Mouse (Mus musculus) myocyte (in vitro differentiated cells): Measurements from ENCODE around the gene Hist2h2bb. TPM values are rescaled to one million over a fixed set of nuclear protein-coding genes. Genes with fewer than 3 reads are reported as not detected.

Experiments used
- H3K27me3 ChIP-seq: one replicate; pipeline ENCODE4 v1.6.1; 2011; ENCODE audit not compliant: control insufficient read depth, insufficient read depth, insufficient read length
- H3K36me3 ChIP-seq: one replicate; pipeline ENCODE4 v1.6.1; 2011; ENCODE audit not compliant: control insufficient read depth, insufficient read depth
- H3K4me2 ChIP-seq: one replicate; pipeline ENCODE4 v1.6.1; 2011; ENCODE audit warnings: low read depth, control low read depth
- H3K4me3 ChIP-seq: one replicate; pipeline ENCODE4 v1.5.1; 2011; ENCODE audit warnings: mild to moderate bottlenecking, control low read depth, moderate library complexity
- H3K79me2 ChIP-seq: one replicate; pipeline ENCODE4 v1.6.1; 2011; ENCODE audit not compliant: control insufficient read depth, insufficient read depth
- H3ac ChIP-seq: one replicate; pipeline ENCODE4 v1.6.1; 2011; ENCODE audit not compliant: control insufficient read depth, insufficient read length
- CEBPB ChIP-seq: IDR thresholded peaks from 2 replicates; pipeline ENCODE4 v1.6.1; 2011; ENCODE audit warnings: mild to moderate bottlenecking, moderate library complexity; ENCODE audit not compliant: poor library complexity, insufficient read depth, severe bottlenecking
- E2F4 ChIP-seq: IDR thresholded peaks from one replicate; pipeline ENCODE4 v1.6.1; 2011; ENCODE audit warnings: mild to moderate bottlenecking, control low read depth, moderate library complexity; ENCODE audit not compliant: insufficient read depth
- MAX ChIP-seq: IDR thresholded peaks from one replicate; pipeline ENCODE4 v1.6.1; 2011; ENCODE audit warnings: low read depth, mild to moderate bottlenecking, control low read depth
- MYOD1 ChIP-seq, 3 experiments: IDR thresholded peaks; one replicate each; pipeline ENCODE4 v1.6.1; 2011; ENCODE audit warnings: control low read depth in 2 of 3, low read depth in 2 of 3, mild to moderate bottlenecking in 2 of 3, moderate library complexity in 1 of 3; ENCODE audit not compliant: insufficient read length in 2 of 3, control insufficient read depth in 1 of 3
- MYOG ChIP-seq, 3 experiments: IDR thresholded peaks; one replicate each; pipeline ENCODE4 v1.6.1; 2011; ENCODE audit warnings: control low read depth in 2 of 3, low read depth in 2 of 3, mild to moderate bottlenecking in 2 of 3; ENCODE audit not compliant: insufficient read length in 2 of 3, control insufficient read depth in 1 of 3, insufficient read depth in 1 of 3
- POLR2A ChIP-seq: IDR thresholded peaks from one replicate; pipeline ENCODE4 v1.6.1; 2011; ENCODE audit warnings: low read depth, mild to moderate bottlenecking, control low read depth, moderate library complexity; ENCODE audit not compliant: insufficient read length
- POLR2AphosphoS2 ChIP-seq: IDR thresholded peaks from one replicate; pipeline ENCODE4 v1.6.1; 2011; ENCODE audit warnings: low read depth, control low read depth; ENCODE audit not compliant: insufficient read length
- REST ChIP-seq: IDR thresholded peaks from one replicate; pipeline ENCODE4 v1.6.1; 2011; ENCODE audit warnings: mild to moderate bottlenecking, control low read depth, moderate library complexity; ENCODE audit not compliant: insufficient read depth, insufficient read length
- SRF ChIP-seq: IDR thresholded peaks from one replicate; pipeline ENCODE4 v1.6.1; 2011; ENCODE audit warnings: low read depth; ENCODE audit not compliant: control insufficient read depth, insufficient read length
- TCF12 ChIP-seq: IDR thresholded peaks from one replicate; pipeline ENCODE4 v1.6.1; 2011; ENCODE audit warnings: mild to moderate bottlenecking, control low read depth; ENCODE audit not compliant: poor library complexity, insufficient read depth, severe bottlenecking
- TCF3 ChIP-seq: IDR thresholded peaks from one replicate; pipeline ENCODE4 v1.6.1; 2011; ENCODE audit warnings: low read depth, control low read depth; ENCODE audit not compliant: insufficient read length
- USF1 ChIP-seq: IDR thresholded peaks from one replicate; pipeline ENCODE4 v1.6.1; 2011; ENCODE audit warnings: low read depth, mild to moderate bottlenecking, control low read depth, moderate library complexity
- polyA plus RNA-seq: library from polyadenylated mRNA; unstranded; fragments of >200 nt; fragmentation: generic; extraction: Trizol; gene quantifications from one replicate; pipeline ENCODE4 v1.2.1, GENCODE M21; 2012; ENCODE audit warnings: missing spikeins

The Hist2h2bb gene
- polyA plus RNA-seq, 1 experiment = 3.7 TPM

GRCm38 (mm10) chr3:96293368-96293767 is 23.8 kb downstream of the Hist2h2bb start:
- Histone ChIP-seq H3K27me3 (no peaks in the 10 kb centered on the region), H3K4me2 (no peak overlapping the region), H3K36me3 (no peaks in the 10 kb centered on the region), H3K4me3 (no peak overlapping the region), H3K79me2 (no peaks in the 10 kb centered on the region), H3ac (no peak overlapping the region)
- TF ChIP-seq MAX = no peak
- no peak for TF ChIP-seq MYOG (IDR thresholded peaks at IDR 0.05; ENCODE audit: control insufficient read depth in 1 of 3, insufficient read depth in 1 of 3, insufficient read length in 2 of 3, low read depth in 2 of 3)
- TF ChIP-seq E2F4 = no peak
- TF ChIP-seq POLR2A = no peak
- TF ChIP-seq POLR2AphosphoS2 = no peak

GRCm38 (mm10) chr3:96293787-96294186 is 24.2 kb downstream of the Hist2h2bb start, which contains the start of gene Fcgr1:
TSS of gene Fcgr1 (minus strand) at chr3:96293969.
- no peak for TF ChIP-seq REST
- TF ChIP-seq MYOG (IDR thresholded peaks at IDR 0.05; ENCODE audit: control insufficient read depth in 1 of 3, insufficient read depth in 1 of 3, insufficient read length in 2 of 3, low read depth in 2 of 3) = no peak
- no peak for TF ChIP-seq MYOD1 (IDR thresholded peaks at IDR 0.05; ENCODE audit: control insufficient read depth in 1 of 3, insufficient read length in 2 of 3, low read depth in 2 of 3)
- TF ChIP-seq POLR2A = no peak
- no peak for TF ChIP-seq E2F4
- TF ChIP-seq CEBPB = no peak
- Histone ChIP-seq H3ac (no peak within 1 kb of the TSS), H3K4me2 (no peak within 1 kb of the TSS), H3K27me3 (no peaks in the 10 kb centered on the region), H3K4me3 (no peak within 1 kb of the TSS), H3K79me2 (no peaks in the 10 kb centered on the region), H3K36me3 (no peaks in the 10 kb centered on the region)

- Histone ChIP-seq H3K36me3 (no peaks in the 10 kb centered on the region), H3K27me3 (no peaks in the 10 kb centered on the region), H3ac (no peak overlapping the region), H3K4me2 (no peak overlapping the region), H3K79me2 (no peaks in the 10 kb centered on the region), H3K4me3 (no peak overlapping the region)
- TF ChIP-seq CEBPB = no peak
- TF ChIP-seq USF1 = no peak
- no peak for TF ChIP-seq POLR2AphosphoS2
- TF ChIP-seq REST = no peak
- TF ChIP-seq E2F4 = no peak
- no peak for TF ChIP-seq TCF12
- no peak for TF ChIP-seq MYOD1 (IDR thresholded peaks at IDR 0.05; ENCODE audit: control insufficient read depth in 1 of 3, insufficient read length in 2 of 3, low read depth in 2 of 3)
- no peak for TF ChIP-seq TCF3
- TF ChIP-seq MAX = no peak
- no peak for TF ChIP-seq SRF
- TF ChIP-seq POLR2A = no peak
- TF ChIP-seq MYOG (IDR thresholded peaks at IDR 0.05; ENCODE audit: control insufficient read depth in 1 of 3, insufficient read depth in 1 of 3, insufficient read length in 2 of 3, low read depth in 2 of 3) = no peak
These were observed 28.8 kb downstream of the Hist2h2bb start for GRCm38 (mm10) chr3:96298360-96298759.

- Histone ChIP-seq H3K36me3 (no peaks in the 10 kb centered on the region), H3ac (no peak overlapping the region), H3K27me3 (no peaks in the 10 kb centered on the region), H3K4me2 (no peak overlapping the region), H3K4me3 (no peak overlapping the region), H3K79me2 (no peaks in the 10 kb centered on the region)
- TF ChIP-seq MYOG (IDR thresholded peaks at IDR 0.05; ENCODE audit: control insufficient read depth in 1 of 3, insufficient read depth in 1 of 3, insufficient read length in 2 of 3, low read depth in 2 of 3) (no peak), CEBPB (no peak), MYOD1 (IDR thresholded peaks at IDR 0.05; ENCODE audit: control insufficient read depth in 1 of 3, insufficient read length in 2 of 3, low read depth in 2 of 3) (no peak), MAX (no peak), TCF12 (no peak), POLR2AphosphoS2 (no peak), USF1 (no peak), TCF3 (no peak), POLR2A (no peak)
These were observed 30.0 kb downstream of the Hist2h2bb start for GRCm38 (mm10) chr3:96299562-96299961.

- Histone ChIP-seq H3K4me2 (no peak overlapping the region), H3K36me3 (no peaks in the 10 kb centered on the region), H3K27me3 (no peaks in the 10 kb centered on the region), H3K79me2 (no peaks in the 10 kb centered on the region), H3K4me3 (no peak overlapping the region), H3ac (no peak overlapping the region)
- no peak for TF ChIP-seq TCF3
These were observed 31.4 kb downstream of the Hist2h2bb start for GRCm38 (mm10) chr3:96300706-96301529.
